Mouse (Mus musculus): ENCODE measurements around the gene Utf1. TPM values are rescaled to one million over a fixed set of nuclear protein-coding genes. Genes with fewer than 3 reads are reported as not detected.

The Utf1 gene
- total RNA-seq, 2 experiments from 2014 or later: not detected

DNA sequence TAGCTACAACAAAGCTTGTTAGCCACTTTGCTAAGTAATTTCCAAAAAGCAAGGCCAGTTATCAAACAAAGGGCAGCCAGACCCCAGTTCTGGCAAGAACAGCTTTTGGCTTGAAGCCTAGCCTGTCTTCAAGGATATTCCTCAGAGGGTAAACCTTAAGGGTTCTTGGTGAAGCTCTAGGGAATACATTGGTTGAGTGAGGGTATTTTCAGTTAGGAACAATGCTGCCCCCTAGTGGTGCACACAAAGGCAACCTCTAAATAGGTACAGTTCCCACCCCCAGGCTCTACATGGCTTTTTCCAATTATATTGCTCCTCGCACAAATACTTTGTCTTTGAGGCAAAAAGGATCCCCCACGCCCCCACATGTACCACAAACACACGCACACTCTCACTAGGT is 51.1 kb downstream of the Utf1 start:
- peak; percentile 64 to 66 for DNase-seq (ENCODE audit: extremely low spot score in 1 of 2, low spot score in 2 of 2)
- intact Hi-C loops (cut with DNase I): loop anchor here (5.0 to 10.0 kb wide), 2 partner anchors 92 to 350 kb away; no protein-coding TSS in a partner anchor

Small RNA genes within 50 kb of the gene (microRNA-seq; reads per million reads assigned to microRNA genes)
- not detected for gene Mir202
- gene Mir7062: 1.1 reads per million
- not detected for gene mmu-mir-7686

Other genes with a start within 250 kb of the Utf1 start
- gene Adgra1, start 109.6 kb upstream of the Utf1 start, total RNA-seq (2021): 10 to 100 TPM; 49.9 to 52.3 TPM
- 10 to 100 TPM; 37.6 to 42.2 TPM for gene Kndc1, start 49.1 kb upstream of the Utf1 start, total RNA-seq (2021)
- gene 6430531B16Rik, start 35.0 kb downstream of the Utf1 start, total RNA-seq (2021): under 1 TPM; 0.39 to 0.55 TPM
- under 1 TPM; 0.81 to 0.89 TPM for gene Adam8, start 48.8 kb downstream of the Utf1 start, total RNA-seq (2021)
- gene Zfp511, start 92.6 kb downstream of the Utf1 start, total RNA-seq (2021): 10 to 100 TPM; 23.8 to 26.9 TPM
- 10 to 100 TPM; 40.9 to 44.2 TPM for gene Tubgcp2, start 92.9 kb downstream of the Utf1 start, total RNA-seq (2021)
- gene Msx3, start 105.3 kb downstream of the Utf1 start, total RNA-seq (2021): under 1 TPM; 0.22 to 0.47 TPM
- 100 to 1,000 TPM; 222 to 234 TPM for gene Caly, start 138.8 kb downstream of the Utf1 start, total RNA-seq (2021)
- not detected for gene Prap1, start 149.6 kb downstream of the Utf1 start, total RNA-seq (2021)
- 10 to 100 TPM; 22.6 to 30.0 TPM for gene Fuom, start 158.7 kb downstream of the Utf1 start, total RNA-seq (2021)
- gene Paox, start 172.0 kb downstream of the Utf1 start, total RNA-seq (2021): 1 to 10 TPM; 6.5 to 9.4 TPM
- gene Echs1, start 172.7 kb downstream of the Utf1 start, total RNA-seq (2021): 10 to 100 TPM; 57.3 to 57.5 TPM
- gene Mtg1, start 193.8 kb downstream of the Utf1 start, total RNA-seq (2021): 10 to 100 TPM; 21.3 to 29.2 TPM
- gene Sprn, start 211.1 kb downstream of the Utf1 start, total RNA-seq (2021): 100 to 1,000 TPM; 172 to 178 TPM
- gene Olfr522, start 221.0 kb downstream of the Utf1 start, total RNA-seq (2021): not detected
- gene Olfr523, start 229.4 kb downstream of the Utf1 start, total RNA-seq (2021): not detected